Mouse (Mus musculus): ENCODE results near the gene Klc2.
A peak's percentile ranks its signal among the peaks of the same experiment; 100 is the strongest.

Gene Klc2

GRCm38 (mm10) chr19:5073028-5073427 is 45.3 kb downstream of the Klc2 start:
- DNase-seq (ENCODE audit: low read depth, low spot score), result peak; percentile 89

DNA sequence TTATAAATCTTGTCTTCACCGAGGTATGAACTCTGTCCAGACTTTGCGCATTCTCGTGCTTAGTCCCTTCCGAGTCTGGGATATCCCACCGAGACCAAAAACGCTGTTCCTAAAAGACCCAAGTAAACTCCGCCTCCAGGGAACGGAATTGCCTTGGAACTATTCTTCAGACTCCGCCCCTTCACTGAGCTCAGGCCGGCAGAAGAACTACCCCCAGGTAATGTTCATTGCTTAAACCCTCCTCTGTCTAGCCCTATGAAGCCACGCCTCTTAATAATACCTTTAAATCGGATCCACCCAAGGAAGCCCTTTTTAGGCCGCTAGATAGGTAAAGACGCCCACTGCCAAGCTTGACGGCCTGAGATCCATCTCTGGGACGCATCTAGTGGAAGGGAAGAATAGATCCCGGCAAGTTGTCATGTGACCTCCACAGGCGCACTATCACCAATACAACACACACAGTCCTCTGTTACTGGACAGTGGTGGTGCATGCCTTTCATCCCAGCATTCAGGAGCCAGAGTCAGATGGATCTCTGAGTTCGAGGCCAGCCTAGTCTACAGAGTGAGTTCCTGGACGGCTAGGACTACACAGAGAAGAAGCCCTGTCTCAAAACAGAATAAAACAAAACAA is 45.9 kb downstream of the Klc2 start:
- DNase-seq (ENCODE audit: low read depth, low spot score), result peak; percentile 77

DNA sequence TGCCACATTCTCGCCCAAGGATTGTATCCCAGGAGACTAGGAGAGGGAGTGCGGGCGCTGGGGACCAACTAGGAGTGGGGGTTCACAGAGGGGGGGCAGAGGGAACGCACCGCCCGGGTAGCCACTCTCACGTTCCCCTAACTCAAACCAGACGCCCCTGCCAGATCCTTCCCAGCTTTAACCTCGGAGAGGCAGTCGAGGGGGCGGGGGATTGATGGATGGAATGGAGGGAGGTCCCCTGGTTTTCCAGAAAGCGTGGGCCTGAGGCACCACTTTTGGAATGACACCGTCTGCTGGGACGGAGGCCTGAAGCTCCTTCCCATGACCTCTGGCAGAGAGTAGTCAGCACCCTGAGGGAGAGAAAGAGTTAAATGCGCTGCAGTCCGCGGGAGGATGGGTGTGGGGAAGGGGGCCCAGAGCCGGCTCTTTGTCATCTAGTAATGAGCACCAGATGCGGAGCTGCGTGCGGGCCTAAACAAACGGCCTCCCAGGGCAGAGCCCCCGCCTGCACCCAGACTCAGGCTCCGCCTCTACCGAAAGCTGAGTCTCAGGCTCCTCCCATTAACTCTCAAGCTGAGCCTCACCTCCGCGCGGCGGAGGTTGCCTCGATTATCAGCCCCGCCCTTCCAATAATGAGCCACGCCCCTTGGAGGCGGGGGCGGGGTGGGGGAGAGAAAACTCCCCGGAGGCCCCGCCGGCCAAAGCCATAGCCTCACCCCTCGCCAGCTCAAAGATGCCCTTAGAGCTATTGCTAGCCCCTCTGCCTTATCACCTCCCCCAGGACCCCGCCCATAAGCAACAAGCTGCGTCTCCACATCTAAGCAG is 46.6 kb downstream of the Klc2 start:
- peak; percentile 98 for DNase-seq (ENCODE audit: low read depth, low spot score)

DNA sequence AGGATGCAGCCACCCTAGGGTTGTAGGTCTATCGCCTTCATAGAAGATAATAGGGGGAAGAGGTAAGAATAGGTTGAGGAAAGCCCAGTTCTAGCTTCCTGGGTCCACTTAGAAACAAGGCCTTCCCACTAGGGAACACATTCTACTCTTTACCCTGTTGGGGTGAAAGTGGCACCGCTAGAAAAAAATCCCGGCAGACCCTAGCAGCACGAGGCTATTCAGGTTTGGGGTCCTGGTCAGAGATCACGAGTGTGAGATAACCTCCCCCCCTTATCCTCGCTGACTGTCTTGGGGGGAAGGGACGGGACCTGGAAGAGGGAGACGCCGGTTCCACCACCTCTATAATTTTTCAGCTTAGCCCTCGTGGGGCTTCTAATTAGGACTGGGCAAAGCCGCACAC is 47.3 kb downstream of the Klc2 start:
- no peak for DNase-seq (ENCODE audit: low read depth, low spot score)

- no peak for DNase-seq (ENCODE audit: low read depth, low spot score)
These were observed 48.4 kb downstream of the Klc2 start for GRCm38 (mm10) chr19:5069978-5070377.

GRCm38 (mm10) chr19:5069486-5069885 is 48.9 kb downstream of the Klc2 start:
- DNase-seq (ENCODE audit: low read depth, low spot score), result no peak

- no peak for DNase-seq (ENCODE audit: low read depth, low spot score)
These were observed 49.7 kb downstream of the Klc2 start for GRCm38 (mm10) chr19:5068570-5069234.

DNA sequence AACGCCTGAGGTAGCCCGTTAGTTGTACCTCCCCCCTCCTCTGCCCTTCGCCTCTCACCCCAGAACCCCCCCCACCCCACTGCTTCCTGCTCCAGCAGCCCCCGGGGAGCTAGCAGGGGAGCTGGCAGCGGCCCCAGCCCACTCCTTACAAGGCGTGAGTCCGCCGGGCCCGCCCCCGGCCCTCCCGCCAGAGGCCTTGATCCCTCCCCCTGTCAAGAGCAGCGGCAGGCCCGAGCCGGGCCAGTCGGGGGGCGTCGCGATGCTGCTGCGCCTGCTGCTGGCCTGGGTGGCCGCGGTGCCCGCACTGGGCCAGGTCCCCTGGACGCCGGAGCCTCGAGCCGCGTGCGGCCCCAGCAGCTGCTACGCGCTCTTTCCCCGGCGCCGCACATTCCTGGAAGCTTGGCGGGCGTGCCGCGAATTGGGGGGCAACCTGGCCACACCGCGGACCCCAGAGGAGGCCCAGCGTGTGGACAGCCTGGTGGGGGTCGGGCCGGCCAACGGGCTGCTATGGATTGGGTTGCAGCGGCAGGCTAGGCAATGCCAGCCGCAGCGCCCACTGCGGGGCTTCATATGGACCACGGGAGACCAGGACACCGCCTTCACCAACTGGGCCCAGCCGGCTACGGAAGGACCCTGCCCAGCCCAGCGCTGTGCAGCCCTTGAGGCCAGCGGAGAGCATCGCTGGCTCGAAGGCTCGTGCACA is 50.3 kb downstream of the Klc2 start, which contains the start of gene Cd248:
Gene Cd248 (plus strand): TSS at position 212 of the 703 bp plus-strand sequence.
- peak; percentile 54 for DNase-seq (ENCODE audit: low read depth, low spot score)

GRCm38 (mm10) chr19:5067040-5067799 is 51.1 kb downstream of the Klc2 start:
- DNase-seq (ENCODE audit: low read depth, low spot score), result no peak

- DNase-seq (ENCODE audit: low read depth, low spot score), result no peak
These were observed 53.3 kb downstream of the Klc2 start for GRCm38 (mm10) chr19:5065104-5065503.

GRCm38 (mm10) chr19:5062446-5062845 is 55.9 kb downstream of the Klc2 start:
- no peak for DNase-seq (ENCODE audit: low read depth, low spot score)

DNA sequence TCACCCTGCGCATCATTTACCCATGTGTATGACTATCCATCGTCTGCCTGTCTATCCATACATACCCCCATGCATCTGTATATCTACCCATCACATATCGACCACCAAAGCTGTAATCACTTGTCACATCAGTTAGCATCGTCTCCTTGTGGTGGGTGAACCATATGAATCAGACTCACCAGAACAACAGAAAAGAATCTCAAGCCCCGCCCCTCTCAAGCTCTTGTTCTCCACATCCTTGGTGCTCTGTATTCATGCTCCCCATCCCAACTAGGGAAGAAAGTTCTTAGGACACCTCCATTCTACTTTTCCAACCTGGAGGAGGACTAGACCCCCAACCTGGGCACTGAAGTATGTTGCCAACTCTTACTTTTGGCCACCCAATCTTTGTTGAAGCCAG is 56.3 kb downstream of the Klc2 start:
- DNase-seq (ENCODE audit: low read depth, low spot score), result no peak

DNA sequence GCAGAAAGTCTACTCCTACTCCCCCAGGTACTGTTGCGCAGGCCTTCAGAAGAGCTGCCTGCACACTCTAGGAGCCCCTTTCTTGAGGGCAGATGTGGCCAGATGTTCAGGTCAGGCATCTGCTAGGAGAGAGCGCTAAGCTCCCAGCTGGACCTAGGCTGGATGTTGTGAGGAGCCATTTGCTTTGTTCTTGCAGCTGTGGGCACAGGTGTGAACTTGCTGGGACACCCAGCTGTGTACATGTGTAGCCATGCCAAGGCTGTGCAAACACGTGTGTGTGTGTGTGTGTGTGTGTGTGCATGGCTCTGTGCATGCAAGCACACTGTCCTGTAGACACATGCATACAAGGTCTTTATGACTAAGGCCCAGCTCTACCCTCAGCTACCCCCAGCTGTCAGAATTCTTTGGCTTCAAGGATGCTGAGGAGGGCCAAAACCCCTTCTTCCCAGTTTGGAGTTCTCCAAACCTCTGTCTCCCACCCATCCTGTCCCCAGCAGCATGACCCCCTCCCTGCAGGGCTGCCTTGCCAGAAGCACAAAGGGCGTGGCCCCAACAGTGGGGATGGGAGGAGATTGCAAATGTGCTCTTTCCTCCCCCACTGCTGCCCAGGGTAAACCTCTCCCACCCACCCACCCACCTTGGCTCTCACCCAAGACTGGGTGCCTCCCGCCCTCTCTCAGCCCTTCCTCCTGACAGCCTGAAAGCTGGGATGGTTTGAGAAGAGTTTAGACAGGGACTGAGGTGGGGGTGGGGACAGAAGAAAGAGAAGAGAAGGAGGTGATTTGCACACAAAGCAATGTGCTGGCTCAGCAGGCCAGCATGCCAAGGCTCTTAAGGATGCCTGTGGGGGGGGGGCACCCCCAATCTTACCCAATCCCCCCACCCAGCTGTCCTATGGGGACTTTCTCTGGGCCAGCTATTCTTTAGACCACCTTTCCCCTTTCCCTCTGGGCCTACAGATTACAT is 57.7 kb downstream of the Klc2 start:
- DNase-seq (ENCODE audit: low read depth, low spot score), result peak; percentile 62

DNA sequence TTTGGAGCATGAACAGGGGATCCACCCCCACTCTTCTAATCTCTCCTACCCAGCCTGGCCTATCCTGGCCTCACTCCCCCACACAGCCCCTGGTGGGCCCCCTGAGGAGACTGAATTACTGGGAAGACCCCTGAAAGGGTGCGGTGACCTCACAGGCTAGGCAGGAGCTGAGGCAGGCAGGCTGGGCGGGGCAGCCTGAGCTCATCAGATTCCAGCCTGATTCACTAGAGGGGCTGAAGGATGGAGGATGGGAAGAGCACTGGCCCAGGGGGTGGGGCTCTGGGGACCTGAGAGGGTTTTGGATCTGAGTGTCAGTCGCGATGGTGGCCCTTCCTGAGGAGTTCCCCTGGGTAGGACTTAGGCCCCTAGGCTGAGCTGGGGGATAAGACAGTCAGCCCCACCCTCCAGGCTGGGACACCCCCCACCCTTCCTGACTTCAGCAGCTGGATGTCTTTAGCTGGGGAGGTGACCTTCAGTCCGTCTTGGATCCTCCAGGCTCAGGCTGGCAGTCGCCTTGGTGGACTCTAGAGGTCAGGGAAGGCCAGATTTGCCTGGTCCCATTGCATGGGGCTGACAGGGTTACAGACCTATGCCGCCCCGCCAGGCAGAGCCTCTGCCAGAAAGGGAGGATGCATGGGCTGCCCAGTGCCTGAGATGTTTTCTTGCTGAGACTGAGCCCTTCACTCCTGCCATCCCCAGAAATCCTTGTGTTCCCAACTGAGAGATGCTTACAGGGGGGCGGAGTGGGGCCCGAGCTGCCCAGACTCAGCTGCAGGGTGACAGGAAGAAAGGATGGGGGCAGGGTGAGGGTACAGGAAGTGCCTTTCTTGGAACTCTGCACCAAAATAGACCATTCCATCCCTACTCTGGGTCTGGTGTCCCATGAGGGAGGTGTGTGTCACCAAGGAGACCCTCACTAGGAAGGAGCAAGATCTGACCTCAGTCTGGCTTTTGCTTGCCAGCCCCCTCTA is 59.3 kb downstream of the Klc2 start:
- DNase-seq (ENCODE audit: low read depth, low spot score), result no peak

DNA sequence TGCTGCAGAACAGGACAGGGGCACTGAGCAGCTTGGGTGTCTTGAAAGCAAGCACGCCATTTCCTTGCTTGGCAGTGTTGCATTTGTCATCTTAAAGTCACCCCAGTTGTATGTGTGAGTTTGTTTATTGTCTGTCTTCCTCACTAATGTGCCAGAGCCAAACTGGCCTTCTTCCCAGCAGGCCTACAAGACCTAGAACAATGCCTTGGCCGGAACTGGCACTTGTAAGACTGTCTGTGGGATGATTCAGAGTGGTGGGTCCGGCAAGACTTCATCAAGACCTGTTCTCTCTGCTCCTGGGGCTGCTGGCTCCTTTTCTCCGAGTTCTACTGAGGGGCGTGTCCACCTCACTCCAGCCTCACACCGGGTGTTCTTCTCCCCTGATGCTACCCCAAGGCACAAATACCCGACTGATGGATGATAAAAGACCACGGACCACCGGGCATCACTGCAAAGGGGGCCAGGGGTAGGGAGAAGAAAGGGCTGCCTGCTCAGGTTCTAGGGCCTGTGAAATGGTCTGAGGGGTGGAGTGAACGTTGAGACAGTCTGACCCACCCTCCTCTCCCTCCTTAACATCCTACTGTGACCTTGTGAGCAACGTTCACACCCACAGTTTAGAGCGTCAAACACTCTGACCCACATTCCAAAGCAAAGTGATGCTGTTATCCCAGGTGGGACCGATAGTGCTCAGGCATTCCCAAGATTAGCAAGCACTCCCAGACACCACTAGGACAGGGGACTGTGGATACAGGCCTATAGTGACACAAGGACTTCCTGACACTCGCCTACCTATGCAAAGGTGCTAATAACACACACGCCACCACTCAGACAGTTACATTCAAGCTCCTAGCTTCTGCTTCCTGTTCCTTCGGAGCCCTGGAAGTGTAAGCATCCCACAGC is 60.2 kb downstream of the Klc2 start:
- no peak for DNase-seq (ENCODE audit: low read depth, low spot score)

All from forelimb bud, embryonic 11.5 days (tissue).